Mouse (Mus musculus) small intestine, adult 2 months (tissue): ENCODE measurements at regions not wholly inside any gene's neighbourhood (a gene's known extent, or its start where the extent isn't known, plus 50 kb on each side); places are given as distances from the start of the nearest gene placed in this dataset.
A peak's percentile ranks its signal among the peaks of the same experiment; 100 is the strongest.

ENCODE experiments used
- H3K27ac ChIP-seq: fragments of 200-500 bp; 2 replicates; pipeline ENCODE4 v1.5.1; 2012; ENCODE audit warnings: low read depth, low read length, control low read depth, inconsistent platforms; ENCODE audit not compliant: insufficient read depth
- H3K27me3 ChIP-seq: fragments of 200-500 bp; 2 replicates; pipeline ENCODE4 v1.6.1; 2012; ENCODE audit warnings: mild to moderate bottlenecking, moderate library complexity, low read length, inconsistent platforms; ENCODE audit not compliant: control insufficient read depth, insufficient read depth
- H3K36me3 ChIP-seq: fragments of 200-500 bp; 2 replicates; pipeline ENCODE4 v1.6.1; 2012; ENCODE audit warnings: mild to moderate bottlenecking, low read length, control low read depth, inconsistent platforms; ENCODE audit not compliant: control insufficient read depth, insufficient read depth
- H3K4me1 ChIP-seq: fragments of 200-500 bp; 2 replicates; pipeline ENCODE4 v1.6.1; 2012; ENCODE audit warnings: low read length, inconsistent platforms, mixed read lengths; ENCODE audit not compliant: control insufficient read depth, insufficient read depth, insufficient read length
- H3K4me3 ChIP-seq: fragments of 200-500 bp; 2 replicates; pipeline ENCODE4 v1.5.1; 2012; ENCODE audit warnings: low read depth, mild to moderate bottlenecking, control low read depth, inconsistent platforms, low read length, moderate library complexity
- CTCF ChIP-seq: fragments of 200-500 bp; IDR thresholded peaks from 2 replicates; pipeline ENCODE4 v1.5.1; 2012; ENCODE audit warnings: low read depth, mild to moderate bottlenecking, control low read depth, inconsistent platforms, low read length, moderate library complexity, mixed read lengths; ENCODE audit not compliant: insufficient replicate concordance, insufficient read length; ENCODE audit errors: extremely low read depth
- POLR2A ChIP-seq: fragments of 200-500 bp; IDR thresholded peaks from 2 replicates; pipeline ENCODE4 v1.6.1; 2012; ENCODE audit warnings: low read depth, mild to moderate bottlenecking, control low read depth, inconsistent platforms, low read length, moderate library complexity
- WGBS: fragments of 180-500 bp; shearing (Covaris S2); methylation state at CpG from one replicate; pipeline ENCODE4 v1.1.7; 2018; 5-methylcytosine and 5-hydroxymethylcytosine counted together

GRCm38 (mm10) chr10:25000231-25001222 lies 73.2 kb upstream of the Arg1 start:
- H3K4me1 ChIP-seq = peaks cover 9% of the 10 kb centered on the region; the same call in 1 of the 2 replicates
- H3K4me3 ChIP-seq = no peak overlapping the region

GRCm38 (mm10) chr10:24999807-25000206 lies 72.5 kb upstream of the Arg1 start:
- Histone ChIP-seq H3K4me3 (no peak overlapping the region), H3K36me3 (no peaks in the 10 kb centered on the region), H3K27me3 (no peaks in the 10 kb centered on the region), H3K27ac (no peak overlapping the region), H3K4me1 (peaks cover 11% of the 10 kb centered on the region; the same call in 1 of the 2 replicates)
- WGBS = 79% methylated on average over 5 of the region's 5 CpGs
- no peak for TF ChIP-seq CTCF
- no peak for TF ChIP-seq POLR2A

More at GRCm38 (mm10) chr10:25000231-25001222, 73.2 kb upstream of the Arg1 start:
- H3K27me3 ChIP-seq = no peaks in the 10 kb centered on the region
- no peak overlapping the region for H3K27ac ChIP-seq
- TF ChIP-seq POLR2A (no peak), CTCF (no peak)
- no peaks in the 10 kb centered on the region for H3K36me3 ChIP-seq
- WGBS = 79% methylated on average over 20 of the region's 20 CpGs

- 70% methylated on average over 3 of the region's 3 CpGs for WGBS
- Histone ChIP-seq H3K27me3 (no peaks in the 10 kb centered on the region), H3K4me1 (peaks cover 11% of the 10 kb centered on the region; the same call in 1 of the 2 replicates), H3K27ac (no peak overlapping the region), H3K36me3 (no peaks in the 10 kb centered on the region), H3K4me3 (no peak overlapping the region)
- no peak for TF ChIP-seq CTCF
- no peak for TF ChIP-seq POLR2A
These were observed 70.4 kb upstream of the Arg1 start for GRCm38 (mm10) chr10:24997661-24998060.

GRCm38 (mm10) chr10:24995751-24996150 lies 68.5 kb upstream of the Arg1 start:
- Histone ChIP-seq H3K4me1 (peaks cover 11% of the 10 kb centered on the region; the same call in 1 of the 2 replicates), H3K36me3 (no peaks in the 10 kb centered on the region), H3K27ac (0 out of 2 replicates have a peak overlapping the region, but pooled peaks have one; percentile 16), H3K27me3 (no peaks in the 10 kb centered on the region), H3K4me3 (no peak overlapping the region)
- TF ChIP-seq POLR2A (no peak), CTCF (no peak)
- WGBS = 58% methylated on average over 2 of the region's 2 CpGs

GRCm38 (mm10) chr10:24989965-24990653 lies 62.8 kb upstream of the Arg1 start:
- TF ChIP-seq POLR2A = no peak
- TF ChIP-seq CTCF = no peak
- Histone ChIP-seq H3K36me3 (no peaks in the 10 kb centered on the region), H3K4me1 (no peaks in the 10 kb centered on the region), H3K4me3 (no peak overlapping the region), H3K27ac (no peak overlapping the region), H3K27me3 (no peaks in the 10 kb centered on the region)
- 79% methylated on average over 2 of the region's 2 CpGs for WGBS

GRCm38 (mm10) chr10:24984801-24985200 lies 57.5 kb upstream of the Arg1 start:
- no peaks in the 10 kb centered on the region for H3K36me3 ChIP-seq
- no peak for TF ChIP-seq CTCF
- TF ChIP-seq POLR2A = no peak
- 91% methylated on average over 4 of the region's 4 CpGs for WGBS
- H3K27ac ChIP-seq = no peak overlapping the region
- H3K4me3 ChIP-seq = no peak overlapping the region
- H3K4me1 ChIP-seq = no peaks in the 10 kb centered on the region
- H3K27me3 ChIP-seq = no peaks in the 10 kb centered on the region

GRCm38 (mm10) chr10:24981763-24982162 lies 54.5 kb upstream of the Arg1 start:
- H3K36me3 ChIP-seq = no peaks in the 10 kb centered on the region

More at GRCm38 (mm10) chr10:24981763-24982162, 54.5 kb upstream of the Arg1 start:
- no peak overlapping the region for H3K27ac ChIP-seq
- no peaks in the 10 kb centered on the region for H3K4me1 ChIP-seq
- H3K27me3 ChIP-seq = no peaks in the 10 kb centered on the region; the same call in 1 of the 2 replicates
- TF ChIP-seq POLR2A (no peak), CTCF (no peak)
- H3K4me3 ChIP-seq = no peak overlapping the region
- WGBS = 88% methylated on average over 3 of the region's 3 CpGs
